Mouse (Mus musculus): ENCODE results near the gene Plrg1.

The Plrg1 gene

DNA sequence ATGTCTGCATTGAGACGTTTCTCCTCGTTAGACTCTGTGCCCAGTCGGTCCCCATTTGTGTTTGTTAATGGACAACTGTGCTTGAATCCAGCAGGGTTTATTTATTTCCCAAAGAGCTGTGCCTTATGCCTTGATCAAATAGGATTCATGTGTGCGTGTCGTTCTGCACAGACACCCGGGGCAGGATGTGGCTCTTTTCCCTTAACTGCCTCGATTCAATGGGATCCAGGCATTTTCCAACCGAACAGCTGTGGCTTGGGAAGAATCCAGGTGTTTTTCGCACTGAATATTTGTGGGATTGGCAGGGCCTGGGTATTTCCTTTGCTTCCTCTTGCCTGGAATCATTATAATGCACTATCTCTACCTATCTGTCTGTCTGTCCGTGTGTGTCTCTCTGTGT lies 62.3 kb downstream of the Plrg1 start:
- in situ Hi-C loops (cut with MboI; ENCODE audit: unreplicated experiment in 2 of 2), result no loop called here

Data from v-Abl transformed pro-B cells (cell line).